Mouse (Mus musculus): Measurements from ENCODE around the gene Rassf1. TPM values are rescaled to one million over a fixed set of nuclear protein-coding genes. Genes with fewer than 3 reads are reported as not detected.

Rassf1 gene
- total RNA-seq, 2 experiments from 2014 or later: 16.7 to 19.0 TPM

DNA sequence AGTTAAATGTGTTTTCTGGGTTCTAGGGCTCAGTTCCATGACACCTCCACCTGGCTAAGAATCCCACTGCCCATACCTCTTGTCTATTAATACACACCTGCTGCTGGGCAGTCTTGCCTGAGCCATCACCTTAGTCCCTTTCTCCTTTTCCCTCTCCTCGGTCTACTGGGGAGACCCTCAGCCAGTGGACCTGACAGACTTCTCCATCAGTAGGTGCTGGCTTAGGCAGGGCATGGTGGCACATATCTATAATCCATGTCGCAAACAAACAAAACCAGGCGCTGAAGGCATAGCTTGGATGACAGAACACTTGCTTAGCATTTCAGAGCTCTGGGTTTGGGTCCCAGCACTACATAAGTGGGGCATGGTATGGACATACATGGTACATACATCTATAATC, 12.6 kb upstream of the Rassf1 start:
- no peak for DNase-seq (ENCODE audit: low spot score in 2 of 2)
- intact Hi-C loops (cut with DNase I): no loop called here

GRCm38 (mm10) chr9:107539940-107540339, 11.4 kb upstream of the Rassf1 start:
- intact Hi-C loops (cut with DNase I): no loop called here
- no peak for DNase-seq (ENCODE audit: low spot score in 2 of 2)

DNA sequence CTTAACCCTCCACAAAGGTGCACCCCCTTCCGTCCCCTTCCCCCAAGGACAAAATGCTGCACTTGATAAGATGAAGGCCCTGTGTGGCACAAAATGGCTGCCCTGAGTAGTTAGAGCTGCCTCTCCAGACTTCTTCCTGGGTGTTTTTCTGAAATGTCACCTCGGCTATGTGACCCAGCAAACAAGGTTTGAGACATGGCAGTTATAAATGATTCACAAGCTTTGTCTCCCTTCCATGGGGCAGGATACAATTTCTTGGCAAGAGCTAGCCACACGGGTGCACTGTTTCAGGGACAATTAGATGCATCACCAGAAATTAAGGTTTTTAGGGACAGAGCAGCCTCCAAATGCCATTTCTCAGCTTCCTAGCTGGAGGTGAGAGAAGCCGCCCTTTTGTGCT, 10.9 kb upstream of the Rassf1 start:
- intact Hi-C loops (cut with DNase I): no loop called here
- no peak for DNase-seq (ENCODE audit: low spot score in 2 of 2)

GRCm38 (mm10) chr9:107541005-107541404, 10.3 kb upstream of the Rassf1 start:
- intact Hi-C loops (cut with DNase I): no loop called here
- no peak for DNase-seq (ENCODE audit: low spot score in 2 of 2)

GRCm38 (mm10) chr9:107541474-107542351, 9.6 kb upstream of the Rassf1 start, which contains the start of the genes Cyb561d2 and Nprl2:
Gene Cyb561d2, minus strand, starts transcription at chr9:107542193.
Gene Nprl2, plus strand, starts transcription at chr9:107542226.
- peak; percentile 95 to 96 for DNase-seq (ENCODE audit: low spot score in 2 of 2)
- intact Hi-C loops (cut with DNase I): no loop called here

DNA sequence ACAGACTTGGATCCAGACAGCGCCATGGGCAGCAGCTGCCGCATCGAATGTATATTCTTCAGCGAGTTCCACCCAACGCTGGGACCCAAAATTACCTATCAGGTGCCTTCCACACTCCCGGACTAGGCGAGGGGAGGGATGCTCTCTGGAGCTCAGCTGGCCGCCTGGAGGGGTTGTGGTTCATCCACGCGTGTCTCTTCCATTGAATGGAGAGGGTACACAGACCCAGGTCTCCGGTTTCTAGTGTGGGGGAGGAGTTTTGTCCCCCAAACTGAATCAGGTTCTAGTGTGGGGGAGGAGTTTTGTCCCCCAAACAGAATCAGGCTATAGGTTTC, 9.0 kb upstream of the Rassf1 start:
- intact Hi-C loops (cut with DNase I): no loop called here
- DNase-seq (ENCODE audit: low spot score in 2 of 2): no peak

DNA sequence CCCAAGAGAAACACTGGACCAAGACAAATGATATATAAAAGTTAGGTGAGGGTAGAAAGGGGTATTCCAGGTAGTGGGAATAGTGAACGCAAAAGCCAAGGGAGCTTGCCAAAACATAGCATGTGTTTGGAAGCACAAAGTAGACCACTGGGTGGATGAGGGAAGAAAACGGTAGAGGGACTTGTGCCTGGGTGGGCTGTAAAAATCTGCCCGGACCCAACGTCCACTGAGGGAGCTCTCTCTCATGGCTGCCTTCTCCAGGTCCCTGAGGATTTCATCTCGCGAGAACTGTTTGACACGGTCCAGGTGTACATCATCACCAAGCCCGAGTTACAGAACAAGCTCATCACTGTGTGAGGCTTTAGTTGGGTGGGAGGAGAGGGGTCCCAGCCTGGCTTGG, 8.6 kb upstream of the Rassf1 start:
- intact Hi-C loops (cut with DNase I): no loop called here

DNA sequence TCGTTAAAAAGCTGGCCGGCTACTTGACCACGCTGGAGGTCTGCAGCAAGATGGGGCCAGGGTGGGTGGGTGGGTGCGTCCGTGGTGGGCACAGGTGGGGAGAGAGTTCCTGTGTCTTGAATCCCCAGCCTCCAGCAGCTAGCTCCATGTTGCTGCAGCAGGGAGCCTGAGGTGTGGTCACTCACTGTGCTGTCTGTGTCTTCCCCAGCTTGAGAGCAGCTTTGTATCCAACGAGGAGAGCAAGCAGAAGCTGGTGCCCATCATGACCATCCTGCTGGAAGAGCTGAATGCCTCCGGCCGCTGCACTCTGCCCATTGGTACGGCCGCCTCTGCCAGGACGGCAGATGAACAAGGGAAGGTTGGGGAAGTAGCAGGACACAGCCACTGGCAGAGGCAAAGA, 8.1 kb upstream of the Rassf1 start:
- intact Hi-C loops (cut with DNase I): no loop called here
- DNase-seq (ENCODE audit: low spot score in 2 of 2): no peak

More for the DNA sequence above, 8.6 kb upstream of the Rassf1 start:
- no peak for DNase-seq (ENCODE audit: low spot score in 2 of 2)

DNA sequence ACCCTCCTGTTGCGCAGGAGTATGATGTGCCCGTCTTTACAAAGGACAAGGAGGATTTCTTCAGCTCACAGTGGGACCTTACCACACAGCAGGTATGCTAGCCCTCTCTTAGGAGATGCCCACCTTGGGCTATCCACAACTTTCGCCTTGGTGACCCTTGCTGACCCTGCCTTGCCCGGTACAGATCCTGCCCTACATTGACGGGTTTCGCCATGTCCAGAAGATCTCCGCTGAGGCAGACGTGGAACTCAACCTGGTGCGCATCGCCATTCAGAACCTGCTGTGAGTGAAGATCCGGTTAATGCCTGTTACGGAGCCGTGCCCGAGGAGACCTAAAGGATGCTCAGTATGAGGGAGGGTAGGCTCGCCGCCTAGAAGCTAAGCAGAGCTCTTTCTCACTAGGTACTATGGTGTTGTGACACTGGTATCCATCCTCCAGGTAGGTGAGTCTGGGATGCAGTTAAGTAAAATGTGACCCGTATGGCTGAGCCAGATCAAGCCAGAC, 7.1 kb upstream of the Rassf1 start:
- no peak for DNase-seq (ENCODE audit: low spot score in 2 of 2)
- intact Hi-C loops (cut with DNase I): no loop called here

- no peak for DNase-seq (ENCODE audit: low spot score in 2 of 2)
- intact Hi-C loops (cut with DNase I): no loop called here
These were observed 6.6 kb upstream of the Rassf1 start for GRCm38 (mm10) chr9:107544729-107545128.

GRCm38 (mm10) chr9:107545199-107545598, 6.2 kb upstream of the Rassf1 start:
- intact Hi-C loops (cut with DNase I): no loop called here
- no peak for DNase-seq (ENCODE audit: low spot score in 2 of 2)

DNA sequence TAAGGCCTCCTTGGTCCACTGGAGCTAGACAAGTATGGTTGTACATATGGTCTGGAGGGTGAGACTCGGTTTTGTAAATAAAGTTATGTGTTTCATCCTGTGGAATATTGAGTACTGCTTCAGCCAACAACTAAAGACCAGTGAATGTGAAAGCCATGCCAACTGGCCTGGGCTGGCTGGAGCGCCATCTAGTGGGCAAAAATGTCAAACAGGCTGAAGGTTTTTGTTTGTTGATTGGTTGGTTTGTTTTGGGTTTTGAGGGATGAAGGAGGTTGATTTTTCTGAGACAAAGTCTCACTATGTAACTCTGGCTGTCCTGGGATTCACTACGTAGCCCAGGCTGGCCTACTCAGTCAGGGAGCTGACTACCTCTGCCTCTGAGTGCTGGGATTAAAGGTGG, 5.8 kb upstream of the Rassf1 start:
- intact Hi-C loops (cut with DNase I): no loop called here
- DNase-seq (ENCODE audit: low spot score in 2 of 2): peak; percentile 55 to 67

DNA sequence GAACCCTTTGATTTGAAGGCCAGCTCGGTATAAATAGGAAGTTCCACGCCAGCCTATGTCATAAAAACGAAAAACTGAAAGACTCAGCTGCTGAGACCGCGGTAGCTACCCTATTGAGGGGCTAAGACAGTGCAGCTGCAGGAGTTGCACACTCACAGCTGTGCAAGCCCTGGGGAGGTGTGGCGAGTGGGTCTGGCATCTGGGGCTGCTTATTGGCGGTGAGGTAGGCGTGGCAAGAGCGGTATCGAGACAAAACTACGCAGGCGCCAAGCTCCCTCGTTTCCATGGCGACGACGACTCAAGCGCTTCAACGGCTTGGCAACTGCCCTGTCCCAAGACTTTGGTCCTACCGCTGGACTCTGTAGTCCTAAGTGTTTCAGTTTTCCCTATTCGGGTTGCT, 4.3 kb upstream of the Rassf1 start, which contains the start of gene Zmynd10:
TSS of gene Zmynd10 (plus strand) at position 273 of the 400 bp plus-strand sequence.
- DNase-seq (ENCODE audit: low spot score in 2 of 2): peak; percentile 84 to 87
- intact Hi-C loops (cut with DNase I): no loop called here

- no peak for DNase-seq (ENCODE audit: low spot score in 2 of 2)
- intact Hi-C loops (cut with DNase I): no loop called here
These were observed 3.4 kb upstream of the Rassf1 start for GRCm38 (mm10) chr9:107547957-107548356.

DNA sequence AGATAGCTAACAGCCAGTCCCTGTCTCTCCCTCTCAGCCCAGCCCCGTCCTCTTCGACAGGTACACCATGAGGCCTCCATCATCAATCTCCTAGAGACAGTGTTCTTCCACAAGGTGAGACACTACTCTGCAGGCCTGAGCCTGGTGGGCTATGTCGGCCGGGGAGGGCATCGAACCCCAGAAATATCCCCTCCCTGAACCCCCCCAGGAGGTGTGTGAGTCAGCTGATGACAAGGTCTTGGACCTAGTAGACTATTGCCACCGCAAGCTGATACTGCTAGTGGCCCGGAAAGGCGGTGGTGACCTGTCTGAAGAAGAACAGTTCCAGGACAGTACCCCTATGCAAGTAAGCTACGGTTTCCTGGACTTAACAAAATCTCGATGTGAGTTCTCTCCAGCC, 2.5 kb upstream of the Rassf1 start:
- DNase-seq (ENCODE audit: low spot score in 2 of 2): no peak
- intact Hi-C loops (cut with DNase I): no loop called here

GRCm38 (mm10) chr9:107549297-107550074, 1.9 kb upstream of the Rassf1 start:
- intact Hi-C loops (cut with DNase I): no loop called here
- no peak for DNase-seq (ENCODE audit: low spot score in 2 of 2)

DNA sequence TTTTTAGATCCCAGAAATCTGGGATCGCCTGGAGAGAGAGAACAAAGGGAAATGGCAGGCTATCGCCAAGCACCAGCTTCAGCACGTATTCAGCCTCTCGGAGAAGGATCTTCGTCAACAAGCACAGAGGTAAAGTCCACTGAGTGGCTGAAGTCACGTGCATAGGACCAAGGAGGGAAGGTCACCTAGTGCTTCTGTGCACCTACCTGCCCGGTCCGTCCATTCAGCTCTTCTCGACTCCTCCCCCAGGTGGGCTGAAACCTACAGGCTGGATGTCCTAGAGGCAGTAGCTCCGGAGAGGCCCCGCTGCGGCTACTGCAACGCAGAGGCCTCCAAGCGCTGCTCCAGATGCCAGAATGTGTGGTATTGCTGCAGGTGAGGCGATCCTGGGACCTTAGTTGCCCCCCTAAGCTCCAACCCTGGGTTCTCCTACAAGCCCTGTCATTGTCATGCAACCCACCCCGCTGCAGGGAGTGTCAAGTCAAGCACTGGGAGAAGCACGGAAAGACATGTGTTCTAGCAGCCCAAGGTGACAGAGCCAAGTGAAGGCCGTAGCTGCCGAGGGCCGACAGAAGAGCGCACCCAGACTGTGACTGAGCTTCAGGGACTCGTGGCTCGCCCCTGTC, 751 bp upstream of the Rassf1 start:
- intact Hi-C loops (cut with DNase I): no loop called here
- no peak for DNase-seq (ENCODE audit: low spot score in 2 of 2)

- intact Hi-C loops (cut with DNase I): no loop called here
These were observed 568 bp downstream of the Rassf1 start for GRCm38 (mm10) chr9:107551890-107552355.

GRCm38 (mm10) chr9:107552690-107553393, 1.5 kb downstream of the Rassf1 start:
- DNase-seq (ENCODE audit: low spot score in 2 of 2): no peak
- intact Hi-C loops (cut with DNase I): no loop called here

More at GRCm38 (mm10) chr9:107551890-107552355, 568 bp downstream of the Rassf1 start:
- DNase-seq (ENCODE audit: low spot score in 2 of 2): no peak
